Mouse (Mus musculus) heart, adult 2 months (tissue): ENCODE measurements around the gene Rasgrp4.

ENCODE experiments used
- CTCF ChIP-seq: fragments of 200-600 bp; IDR thresholded peaks from 2 replicates; pipeline ENCODE4 v1.8.1; 2022; ENCODE audit warnings: antibody characterized with exemption, mild to moderate bottlenecking, moderate library complexity
- POLR2A ChIP-seq: fragments of 200-500 bp; IDR thresholded peaks from 2 replicates; pipeline ENCODE4 v1.6.1; 2011; ENCODE audit warnings: mild to moderate bottlenecking, low read depth, low read length, control low read depth; ENCODE audit not compliant: insufficient read depth

DNA sequence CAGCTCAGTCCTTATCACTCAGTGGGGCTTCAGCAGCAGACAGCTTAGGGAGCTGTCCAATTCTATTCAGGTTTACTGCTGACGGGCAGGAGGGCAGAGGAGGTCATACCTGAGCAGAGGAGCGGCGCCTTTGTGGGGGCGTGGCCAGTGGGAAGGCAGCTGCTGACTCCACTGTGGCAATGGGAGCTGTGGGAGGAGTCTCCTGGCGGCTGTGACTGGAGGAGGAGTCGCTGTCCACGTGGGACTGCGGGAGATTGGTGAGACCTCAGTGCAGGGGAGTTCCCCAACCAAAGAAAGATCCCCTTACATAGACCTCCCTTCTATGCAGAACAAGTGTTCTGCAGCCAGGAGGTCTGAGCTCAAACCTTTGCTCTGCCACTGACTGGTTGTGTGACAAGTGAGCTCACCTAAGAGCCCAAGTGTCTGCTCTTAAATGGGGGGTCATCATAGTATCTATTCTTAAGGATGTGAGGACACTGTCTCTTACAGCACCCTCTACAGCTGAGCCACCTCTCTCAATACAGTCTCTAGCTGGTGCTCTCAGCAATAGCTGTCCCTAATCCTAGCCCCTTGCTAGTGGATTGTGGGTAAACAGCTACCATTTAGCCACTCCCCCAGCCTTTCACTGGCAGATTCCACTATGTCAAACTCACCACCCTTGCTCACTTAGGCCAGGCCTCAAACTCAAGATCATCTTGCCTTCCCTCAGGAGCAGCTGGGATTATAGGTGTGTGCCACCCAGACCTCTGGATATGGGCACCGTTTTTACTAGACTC lies 28.3 kb downstream of the Rasgrp4 start:
- TF ChIP-seq POLR2A, result no peak
- no peak for TF ChIP-seq CTCF
